Mouse (Mus musculus) G1E (cell line): Measurements from ENCODE around the gene Pigl.

ENCODE experiments used
- CTCF ChIP-seq: IDR thresholded peaks from 2 replicates; pipeline ENCODE4 v1.5.1; 2012; ENCODE audit warnings: low read depth, low read length, inconsistent platforms, mixed read lengths
- GATA1 ChIP-seq: IDR thresholded peaks from 2 replicates; pipeline ENCODE4 v1.6.1; 2012; ENCODE audit warnings: borderline replicate concordance, low read length, inconsistent platforms, mixed read lengths
- GATA2 ChIP-seq: IDR thresholded peaks from 2 replicates; pipeline ENCODE4 v1.6.1; 2012; ENCODE audit warnings: low read depth, low read length, inconsistent platforms, borderline replicate concordance
- POLR2AphosphoS5 ChIP-seq: IDR thresholded peaks from 2 replicates; pipeline ENCODE4 v1.6.1; 2012; ENCODE audit warnings: low read depth, low read length, inconsistent platforms; ENCODE audit not compliant: insufficient replicate concordance

DNA sequence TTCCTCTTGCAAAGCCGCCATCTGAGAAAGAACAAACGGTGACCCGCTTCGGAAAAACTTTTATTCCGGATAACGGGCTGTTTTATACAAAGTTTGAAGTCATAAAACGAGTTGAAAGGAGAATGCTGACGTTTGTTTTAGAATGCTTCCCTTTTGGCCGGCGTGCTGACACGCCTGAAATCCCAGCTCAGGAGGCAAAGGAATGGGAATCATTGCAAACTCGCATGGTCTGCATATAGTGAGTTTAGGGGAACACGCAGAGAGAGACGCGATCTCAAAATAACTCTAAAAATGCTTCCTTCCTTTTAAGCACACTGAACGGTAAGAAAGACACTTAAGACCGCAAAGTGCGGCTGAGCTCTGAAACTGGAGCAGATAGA lies 379 bp upstream of the Pigl start:
- TF ChIP-seq CTCF = no peak
- TF ChIP-seq GATA1 = no peak
- no peak for TF ChIP-seq GATA2
- no peak for TF ChIP-seq POLR2AphosphoS5
